Mouse (Mus musculus): Measurements from ENCODE around the gene Fbrs.

DNA sequence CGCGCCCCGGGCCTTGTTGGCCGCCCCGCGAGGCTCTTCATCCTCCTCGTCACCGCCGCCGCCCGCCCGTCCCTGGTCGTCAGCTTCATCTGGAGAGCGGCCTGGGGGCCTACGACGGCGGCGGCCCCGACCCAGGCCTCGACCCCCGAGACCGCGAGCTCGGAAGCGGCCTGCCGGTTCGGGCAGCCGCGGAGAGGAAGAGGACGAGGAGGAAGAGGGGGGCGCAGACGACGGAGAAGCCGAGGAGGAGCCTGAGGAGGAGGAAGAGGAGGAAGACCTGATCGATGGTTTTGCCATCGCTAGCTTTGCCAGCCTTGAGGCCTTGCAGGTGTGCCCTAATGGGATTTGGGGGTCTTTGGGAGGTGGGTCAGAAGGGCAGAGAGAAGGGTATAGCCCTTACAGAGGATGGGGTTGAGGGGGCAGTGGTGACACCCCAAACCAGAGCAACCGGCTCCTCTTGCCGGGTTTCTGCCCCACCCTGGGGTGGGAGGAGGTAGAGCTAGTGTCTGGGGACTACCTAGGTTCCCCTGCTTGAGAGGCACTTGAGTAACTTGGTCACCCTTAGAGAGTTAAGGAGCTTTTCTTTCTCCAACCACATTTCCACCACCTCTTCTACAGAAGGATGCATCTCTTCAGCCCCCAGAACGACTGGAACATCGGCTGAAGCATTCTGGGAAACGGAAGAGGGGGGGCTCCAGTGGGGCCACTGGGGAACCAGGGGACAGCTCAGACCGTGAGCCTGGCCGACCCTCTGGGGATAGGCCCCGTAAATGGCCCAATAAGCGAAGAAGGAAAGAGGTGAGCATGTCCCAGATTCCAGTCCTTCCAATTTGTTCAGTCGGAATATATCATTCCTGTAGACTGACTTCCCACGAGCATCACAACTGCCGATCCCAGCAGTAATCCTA lies 573 bp downstream of the Fbrs start:
- no peak for TF ChIP-seq CTCF (IDR thresholded peaks at IDR 0.05; ENCODE audit: borderline replicate concordance, control insufficient read depth, extremely low read depth, insufficient read depth, low read length, poor library complexity)
- TF ChIP-seq POLR2A (IDR thresholded peaks at IDR 0.05; ENCODE audit: control insufficient read depth, extremely low read depth, insufficient read depth, low read length, poor library complexity), result no peak

Measured in thymus, adult 2 months (tissue).